Mouse (Mus musculus): ENCODE data around the gene Dag1. TPM values are rescaled to one million over a fixed set of nuclear protein-coding genes. Genes with fewer than 3 reads are reported as not detected.
A peak's percentile ranks its signal among the peaks of the same experiment; 100 is the strongest.

Gene Dag1
- total RNA-seq, 1 experiment from 2014 or later: 176 TPM

GRCm38 (mm10) chr9:108274476-108275330 lies 10.9 kb upstream of the Dag1 start:
- peak; percentile 78 for DNase-seq

- no peak for DNase-seq
These were observed 9.7 kb upstream of the Dag1 start for GRCm38 (mm10) chr9:108273485-108273884.

DNA sequence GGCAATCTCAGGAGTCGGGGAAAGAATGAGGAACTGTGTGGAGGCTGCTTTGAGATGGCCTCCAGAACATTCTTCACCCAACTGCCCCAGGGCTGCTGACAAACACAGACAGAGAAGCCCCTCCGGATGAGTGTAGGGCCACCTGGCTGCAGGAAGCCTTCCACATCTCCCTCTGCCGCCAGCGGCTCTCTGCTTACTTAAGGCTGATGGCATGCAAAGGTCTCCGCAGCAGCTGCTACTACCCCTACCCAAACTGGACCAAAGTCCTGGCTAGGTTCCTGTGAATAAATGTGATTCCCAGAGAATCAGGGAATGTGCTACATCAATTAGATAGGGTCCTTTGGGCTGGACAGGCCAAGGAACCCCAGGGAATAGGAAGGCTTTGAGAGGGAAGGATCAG lies 8.9 kb upstream of the Dag1 start:
- no peak for DNase-seq

DNA sequence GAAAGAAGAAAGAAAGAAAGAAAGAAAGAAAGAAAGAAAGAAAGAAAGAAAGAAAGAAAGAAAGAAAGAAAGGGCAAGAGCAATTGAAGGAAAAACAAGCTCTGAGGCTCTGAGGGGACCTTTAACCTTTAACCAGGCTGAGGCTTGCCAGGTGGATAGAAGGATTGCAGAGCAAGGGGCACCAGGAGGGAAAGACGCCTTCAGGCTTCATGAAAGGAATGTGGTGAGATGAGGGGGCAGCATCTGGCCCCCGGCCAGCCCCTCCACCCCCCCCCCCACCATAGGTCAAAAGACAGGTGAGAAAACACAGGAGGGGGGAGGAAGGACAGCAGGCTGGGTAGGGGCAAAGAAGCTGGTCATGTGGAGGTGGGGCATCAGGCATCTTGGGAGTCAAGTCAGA lies 8.2 kb upstream of the Dag1 start:
- no peak for DNase-seq

GRCm38 (mm10) chr9:108268701-108269100 lies 4.9 kb upstream of the Dag1 start:
- DNase-seq: peak; percentile 65

GRCm38 (mm10) chr9:108267691-108268090 lies 3.9 kb upstream of the Dag1 start:
- no peak for DNase-seq

GRCm38 (mm10) chr9:108266261-108266935 lies 2.6 kb upstream of the Dag1 start:
- no peak for DNase-seq

DNA sequence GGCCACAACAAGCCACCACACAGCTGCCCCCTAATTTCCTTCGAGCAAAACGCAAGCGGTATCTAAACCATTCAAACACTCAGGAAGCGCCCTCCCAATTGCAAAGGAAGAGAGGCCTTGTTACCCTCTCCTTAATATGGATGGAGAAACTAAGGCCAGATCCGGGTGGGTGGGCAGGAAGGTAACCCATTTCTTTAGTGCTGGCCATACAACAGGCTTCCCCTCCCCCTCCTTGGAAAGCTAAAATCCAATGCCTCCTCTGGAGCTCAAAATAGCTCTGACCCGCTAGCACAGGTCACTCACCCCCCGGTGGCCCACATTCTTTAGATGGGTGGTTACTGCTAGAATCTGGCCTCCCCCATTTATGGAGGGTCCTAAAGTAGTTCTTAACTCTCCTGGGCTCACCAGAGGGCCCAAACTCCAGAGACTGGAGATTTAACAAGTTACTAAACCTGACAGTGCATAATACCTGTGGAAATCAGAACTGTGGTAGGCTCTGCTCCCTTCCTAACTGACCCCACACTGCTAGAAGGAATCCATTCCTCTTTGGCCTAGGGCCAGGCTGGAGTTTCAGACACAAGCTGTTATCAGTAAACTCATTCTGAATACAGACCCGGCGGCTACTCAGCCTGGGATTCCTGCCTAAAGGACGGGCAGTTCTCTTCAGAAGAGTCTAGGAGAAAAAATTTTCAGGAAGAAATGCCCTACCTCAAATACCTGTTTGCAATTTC lies 598 bp upstream of the Dag1 start:
- peak; percentile 59 for DNase-seq

DNA sequence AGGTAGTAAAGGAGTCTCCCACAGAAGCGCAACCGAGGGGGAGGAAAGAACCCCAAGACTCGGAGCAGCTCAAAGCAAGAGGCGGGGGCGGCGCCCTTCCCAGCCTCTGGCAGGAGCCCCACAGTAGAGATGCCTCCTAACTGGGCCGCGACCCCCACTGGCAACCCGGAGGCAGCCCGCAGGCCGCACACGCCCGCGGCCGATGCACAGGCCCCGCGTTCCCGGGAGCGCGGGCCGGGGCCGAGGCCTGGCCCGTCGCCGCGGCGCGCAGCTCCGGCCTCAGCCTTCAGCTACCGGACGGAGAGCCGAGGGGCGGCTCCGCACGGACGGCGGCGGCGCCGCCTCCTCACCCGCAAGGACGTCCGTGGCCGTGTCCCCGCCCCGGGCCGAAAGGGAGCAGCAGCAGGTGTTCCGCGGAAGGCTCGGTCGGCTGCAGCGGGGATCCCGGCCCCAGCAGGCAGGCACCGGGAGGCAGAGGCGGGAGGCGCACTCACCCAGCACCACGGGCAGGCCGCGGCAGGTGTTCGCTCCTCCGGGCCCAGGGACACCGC lies 552 bp downstream of the Dag1 start:
- DNase-seq: peak; percentile 85

DNA sequence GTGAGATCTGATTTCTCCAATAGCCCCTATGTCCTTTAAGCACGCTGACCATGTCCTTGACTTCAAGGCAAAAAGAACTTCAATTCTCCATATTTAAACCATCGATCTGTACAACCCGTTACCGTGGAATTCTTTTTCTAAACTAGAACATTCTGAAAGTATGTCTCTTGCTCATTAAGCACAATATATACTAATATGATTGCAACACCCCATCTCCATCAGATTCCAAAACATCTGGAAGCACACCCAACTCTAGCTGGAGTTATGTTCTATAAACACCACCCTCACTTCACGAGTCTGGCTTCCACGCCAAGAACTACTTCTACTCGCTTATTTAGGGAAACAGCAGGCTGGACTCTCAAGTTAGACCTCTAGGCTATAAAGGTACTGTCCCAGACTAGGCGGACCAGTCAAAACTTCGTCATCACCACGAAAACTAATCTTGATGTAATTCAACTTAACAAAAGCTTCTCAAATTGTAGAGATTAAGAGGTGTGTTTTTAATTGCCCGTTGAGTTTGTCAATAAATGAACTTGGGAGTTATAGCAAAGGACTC lies 1.2 kb downstream of the Dag1 start:
- DNase-seq: no peak

GRCm38 (mm10) chr9:108261865-108262264 lies 1.9 kb downstream of the Dag1 start:
- DNase-seq: no peak

DNA sequence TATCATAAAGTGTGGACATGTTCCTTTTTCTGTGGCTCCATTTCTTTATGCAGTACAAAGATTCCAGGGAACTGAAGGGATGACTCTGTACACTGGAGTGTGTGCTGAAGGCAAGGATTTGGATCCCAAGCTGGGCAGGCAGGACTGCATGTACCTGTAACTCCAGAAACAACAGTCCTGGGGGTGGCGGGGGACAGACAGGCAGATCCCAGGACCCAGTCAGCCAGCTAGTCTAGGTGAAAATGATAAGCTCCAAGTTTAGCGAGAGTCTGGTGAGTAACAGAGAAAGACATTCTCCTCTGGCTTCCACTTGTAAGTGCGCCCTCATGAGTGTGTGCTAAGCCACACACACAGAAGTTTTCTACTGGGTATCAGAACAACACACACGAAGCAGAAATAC lies 3.2 kb downstream of the Dag1 start:
- DNase-seq: no peak

GRCm38 (mm10) chr9:108252766-108253165 lies 11.0 kb downstream of the Dag1 start:
- DNase-seq: no peak

DNA sequence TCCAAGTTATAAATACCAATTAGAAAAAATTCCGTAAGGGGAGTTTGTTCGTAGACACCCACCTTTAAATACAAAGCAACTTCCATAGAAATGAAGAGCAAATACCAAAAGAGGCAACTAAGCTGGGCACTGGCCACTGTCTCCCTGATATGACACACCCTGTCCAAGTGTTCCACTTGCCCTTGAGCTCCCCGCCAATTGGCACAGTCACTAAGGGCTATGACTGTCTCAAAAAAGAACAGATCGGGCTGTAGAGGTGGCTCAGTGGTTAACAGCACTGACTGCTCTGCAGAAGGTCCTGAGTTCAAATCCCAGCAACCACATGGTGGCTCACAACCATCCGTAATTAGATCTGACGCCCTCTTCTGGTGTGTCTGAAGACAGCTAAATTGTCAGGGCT lies 11.9 kb downstream of the Dag1 start:
- peak; percentile 81 for DNase-seq

GRCm38 (mm10) chr9:108248957-108249356 lies 14.8 kb downstream of the Dag1 start:
- peak; percentile 46 for DNase-seq

DNA sequence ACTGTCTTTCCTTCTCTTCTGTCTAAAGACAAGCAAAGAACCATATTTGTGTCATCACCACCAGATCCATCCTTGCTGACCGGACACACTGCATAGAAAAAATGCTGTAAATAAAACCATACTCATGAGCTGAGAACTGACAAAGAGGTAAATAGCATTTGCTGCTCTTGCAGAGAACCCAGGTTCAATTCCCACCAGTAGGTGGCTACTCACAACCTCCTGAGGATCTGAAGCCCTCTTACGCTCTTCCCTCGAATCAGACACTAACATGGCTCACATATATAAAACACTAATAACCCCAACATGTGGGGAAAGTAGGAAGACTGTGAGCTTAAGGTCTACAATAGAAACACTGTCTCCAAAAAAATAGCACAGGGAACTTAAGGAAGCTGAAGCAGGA lies 18.8 kb downstream of the Dag1 start:
- no peak for DNase-seq

GRCm38 (mm10) chr9:108244540-108244939 lies 19.2 kb downstream of the Dag1 start:
- DNase-seq: no peak

DNA sequence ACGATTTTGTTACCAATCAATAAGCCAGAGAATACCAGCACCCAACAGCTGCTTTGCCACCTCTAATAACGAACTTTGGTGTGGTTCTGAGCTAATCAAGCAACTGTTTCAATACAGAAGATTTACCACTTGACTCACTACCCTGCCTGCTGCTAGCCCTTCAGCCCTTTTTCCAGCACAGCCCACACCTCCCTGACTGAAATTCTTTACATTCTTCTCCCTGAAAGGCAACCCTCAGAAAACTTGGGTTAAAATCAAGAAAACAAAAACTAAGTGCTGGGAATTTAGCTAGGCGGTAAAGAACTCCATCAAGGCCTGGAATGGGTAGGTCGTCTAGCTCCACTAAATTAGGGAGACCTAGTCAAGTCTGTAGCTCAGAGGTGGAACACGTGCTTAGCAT lies 23.8 kb downstream of the Dag1 start:
- DNase-seq: no peak

DNA sequence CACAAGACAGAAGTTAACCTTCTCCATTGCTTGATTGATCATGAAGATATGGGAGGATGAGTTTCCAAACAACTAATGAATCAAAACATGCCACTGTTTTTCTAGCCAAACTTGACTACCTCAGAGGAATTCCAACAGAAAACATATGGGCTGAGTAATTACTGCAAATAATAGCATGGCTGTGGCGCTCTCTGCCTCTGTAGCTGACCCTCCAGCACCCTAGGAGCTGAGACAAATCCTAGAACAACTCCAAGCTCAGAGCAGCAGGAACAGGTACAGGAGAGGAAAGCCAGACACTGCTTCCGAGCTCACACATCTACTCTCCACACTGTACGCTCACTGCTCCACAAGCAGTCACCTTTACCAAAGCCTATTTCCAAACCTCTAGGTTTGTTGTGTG lies 24.9 kb downstream of the Dag1 start:
- no peak for DNase-seq

- no peak for DNase-seq
These were observed 25.4 kb downstream of the Dag1 start for GRCm38 (mm10) chr9:108238402-108238801.

GRCm38 (mm10) chr9:108234682-108235081 lies 29.1 kb downstream of the Dag1 start:
- peak; percentile 18 for DNase-seq

DNA sequence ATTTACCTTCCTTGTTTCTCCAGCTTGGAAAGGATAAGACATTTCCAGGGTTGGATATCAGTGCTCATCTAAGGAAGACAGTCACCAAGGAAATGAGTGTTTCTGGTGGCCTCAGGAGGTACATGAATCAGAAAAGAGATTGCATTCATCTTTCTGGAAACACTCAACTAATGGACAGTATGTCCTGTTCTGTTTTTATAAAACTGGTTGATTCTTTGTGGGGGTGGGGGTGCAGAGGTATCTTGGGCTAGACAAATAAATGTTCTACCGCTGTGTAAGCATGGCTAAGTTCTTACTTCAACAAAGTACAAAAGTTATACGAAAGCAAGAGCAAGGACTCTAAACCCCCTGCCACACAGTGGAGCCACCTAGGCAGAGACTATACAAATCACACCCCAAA lies 30.9 kb downstream of the Dag1 start:
- DNase-seq: no peak
